Mouse (Mus musculus) intestine, embryonic 14.5 days (tissue): ENCODE data around the gene Slc26a10. TPM values are rescaled to one million over a fixed set of nuclear protein-coding genes. Genes with fewer than 3 reads are reported as not detected.
A peak's percentile ranks its signal among the peaks of the same experiment; 100 is the strongest.

Experiments
- ATAC-seq: fragments of 200-750 bp; cut with Nextera tagmentation; replicated peaks from 2 replicates; pipeline ENCODE4 v1.8.0; 2017; ENCODE audit warnings: low read depth, moderate number of reproducible peaks, moderate TSS enrichment, moderate library complexity; ENCODE audit not compliant: low FRiP score, low TSS enrichment
- DNase-seq: peaks from one replicate; pipeline ENCODE4 v3.0.0-alpha.2; 2018; ENCODE audit warnings: low spot score
- H3K27ac ChIP-seq: fragments of 300-500 bp; sonication (generic); 2 replicates; pipeline ENCODE4 v1.5.1; 2014; ENCODE audit warnings: low read depth, mild to moderate bottlenecking, control low read depth
- H3K27me3 ChIP-seq: fragments of 300-500 bp; sonication (generic); replicated peaks from 2 replicates; pipeline ENCODE4 v1.6.1; 2014; ENCODE audit warnings: low read length, control low read depth; ENCODE audit not compliant: control insufficient read depth, insufficient read depth
- H3K36me3 ChIP-seq: fragments of 300-500 bp; sonication (generic); 2 replicates; pipeline ENCODE4 v1.6.1; 2014; ENCODE audit warnings: low read length, control low read depth; ENCODE audit not compliant: control insufficient read depth, insufficient read depth
- H3K4me1 ChIP-seq: fragments of 300-500 bp; sonication (generic); replicated peaks from 2 replicates; pipeline ENCODE4 v1.6.1; 2014; ENCODE audit warnings: low read length, control low read depth, mixed read lengths; ENCODE audit not compliant: control insufficient read depth, insufficient read depth
- H3K4me2 ChIP-seq: fragments of 300-500 bp; sonication (generic); 2 replicates; pipeline ENCODE4 v1.6.1; 2014; ENCODE audit warnings: low read length
- H3K4me3 ChIP-seq: fragments of 300-500 bp; sonication (generic); 2 replicates; pipeline ENCODE4 v1.5.1; 2014; ENCODE audit warnings: low read depth, low read length, control low read depth, mixed read lengths
- H3K9ac ChIP-seq: fragments of 300-500 bp; sonication (generic); 2 replicates; pipeline ENCODE4 v1.6.1; 2014; ENCODE audit warnings: mild to moderate bottlenecking, low read length
- H3K9me3 ChIP-seq: fragments of 300-500 bp; sonication (generic); 2 replicates; pipeline ENCODE4 v1.6.1; 2016; ENCODE audit warnings: low read length, control low read depth; ENCODE audit not compliant: control insufficient read depth
- WGBS: fragments of 180-500 bp; shearing (Covaris S2); extraction: QIAGEN DNeasy Blood & Tissue Kit; methylation state at CpG from one replicate; pipeline ENCODE4 v1.1.7; 2014; 5-methylcytosine and 5-hydroxymethylcytosine counted together
- polyA plus RNA-seq: library from polyadenylated mRNA; unstranded; fragments of >200 nt; fragmentation: Nextera tagmentation; extraction: Ambion mirVana; gene quantifications from 2 replicates; pipeline ENCODE4 v1.2.1, GENCODE M21; 2014

Slc26a10 gene
- polyA plus RNA-seq, 1 experiment from 2014 or later = 1.3 TPM

DNA sequence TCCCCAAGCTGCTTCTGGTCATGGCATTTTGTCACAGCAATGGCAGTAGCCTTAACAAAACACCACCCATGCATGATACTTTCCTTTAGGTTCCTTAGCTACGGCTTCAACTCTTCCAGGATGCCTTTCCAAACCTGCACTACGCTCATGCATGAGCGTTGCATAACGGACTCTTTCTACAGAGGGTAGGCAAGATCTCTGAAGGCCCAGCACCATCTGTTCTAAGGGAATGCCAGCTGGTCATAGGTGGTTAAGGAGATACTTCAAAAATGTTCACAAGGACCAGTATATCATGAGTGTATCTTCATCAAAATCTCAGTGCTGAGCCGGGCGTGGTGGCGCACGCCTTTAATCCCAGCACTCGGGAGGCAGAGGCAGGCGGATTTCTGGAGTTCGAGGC lies 36.0 kb upstream of the Slc26a10 start:
- DNase-seq (no peak), ATAC-seq (no peak)
- Histone ChIP-seq H3K4me1 (no peaks in the 10 kb centered on the region), H3K4me2 (no peak overlapping the region), H3K27ac (no peak overlapping the region), H3K27me3 (no peaks in the 10 kb centered on the region), H3K4me3 (no peak overlapping the region), H3K36me3 (no peaks in the 10 kb centered on the region), H3K9me3 (no peaks in the 10 kb centered on the region), H3K9ac (no peak overlapping the region)
- 93% methylated on average over 11 of the region's 11 CpGs for WGBS

DNA sequence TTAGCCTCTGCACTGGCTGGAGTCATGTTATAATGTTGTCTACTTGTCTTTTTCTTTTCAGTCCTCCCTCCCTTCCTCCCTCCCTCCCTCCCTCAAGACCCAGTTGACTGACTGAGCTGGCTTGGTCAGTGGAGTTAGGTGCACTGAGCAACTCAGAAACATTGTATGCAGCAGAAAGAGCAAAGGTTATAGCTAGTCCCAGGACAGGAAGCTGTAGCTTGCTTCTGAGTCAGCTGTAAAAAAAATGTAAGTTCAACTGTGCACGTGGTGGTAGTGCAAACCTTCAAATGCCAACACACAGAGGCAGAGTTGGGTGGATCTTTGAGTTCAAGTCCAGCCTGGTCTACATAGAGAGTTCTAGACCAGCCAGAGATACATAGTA lies 34.0 kb upstream of the Slc26a10 start:
- DNase-seq (no peak), ATAC-seq (no peak)
- no peaks in the 10 kb centered on the region for H3K27me3 ChIP-seq
- H3K9ac ChIP-seq = no peak overlapping the region
- H3K27ac ChIP-seq = no peak overlapping the region
- H3K36me3 ChIP-seq = no peaks in the 10 kb centered on the region
- no peak overlapping the region for H3K4me2 ChIP-seq
- 31% methylated on average over 1 of the region's 1 CpGs for WGBS
- H3K9me3 ChIP-seq = no peaks in the 10 kb centered on the region
- no peak overlapping the region for H3K4me3 ChIP-seq
- H3K4me1 ChIP-seq = peaks cover 6% of the 10 kb centered on the region; the same call in 1 of the 2 replicates

DNA sequence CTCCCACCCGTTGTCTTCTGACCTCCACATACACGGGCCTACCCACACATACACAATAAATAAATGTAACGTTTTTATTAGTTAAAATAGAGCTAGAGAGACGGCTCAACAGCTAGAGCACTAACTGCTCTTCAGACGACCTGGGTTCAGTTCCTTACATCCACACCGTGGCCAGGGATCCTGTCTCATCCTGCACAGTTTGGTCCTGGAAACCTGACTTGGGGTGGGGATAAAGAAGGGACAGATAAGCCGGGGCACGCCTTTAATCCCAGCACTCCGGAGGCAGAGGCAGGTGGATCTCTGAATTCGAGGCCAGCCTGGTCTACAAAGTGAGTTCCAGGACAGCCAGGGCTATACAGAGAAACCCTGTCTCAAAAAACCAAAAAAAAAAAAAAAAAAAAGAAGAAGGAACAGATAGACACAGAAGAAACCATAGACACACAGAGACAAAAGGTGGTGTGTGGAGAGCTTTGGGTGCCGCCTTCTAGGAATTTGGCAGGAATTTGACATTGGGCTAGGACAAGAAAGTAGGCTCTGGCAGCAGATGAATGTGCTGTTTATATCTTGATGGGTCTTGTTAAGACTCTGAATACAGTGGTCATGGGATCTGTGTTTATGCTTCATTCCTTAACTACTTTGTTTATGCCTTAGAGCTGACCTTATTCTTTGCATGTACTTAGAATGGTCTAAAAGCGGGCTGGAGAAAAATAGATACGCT lies 33.4 kb upstream of the Slc26a10 start:
- no peaks in the 10 kb centered on the region for H3K27me3 ChIP-seq
- no peak overlapping the region for H3K4me3 ChIP-seq
- no peak for ATAC-seq
- peaks cover 6% of the 10 kb centered on the region; the same call in 1 of the 2 replicates for H3K4me1 ChIP-seq
- H3K36me3 ChIP-seq = no peaks in the 10 kb centered on the region
- H3K9ac ChIP-seq = no peak overlapping the region
- H3K9me3 ChIP-seq = no peaks in the 10 kb centered on the region
- WGBS = 79% methylated on average over 13 of the region's 13 CpGs
- H3K27ac ChIP-seq = no peak overlapping the region
- no peak for DNase-seq
- H3K4me2 ChIP-seq = no peak overlapping the region

DNA sequence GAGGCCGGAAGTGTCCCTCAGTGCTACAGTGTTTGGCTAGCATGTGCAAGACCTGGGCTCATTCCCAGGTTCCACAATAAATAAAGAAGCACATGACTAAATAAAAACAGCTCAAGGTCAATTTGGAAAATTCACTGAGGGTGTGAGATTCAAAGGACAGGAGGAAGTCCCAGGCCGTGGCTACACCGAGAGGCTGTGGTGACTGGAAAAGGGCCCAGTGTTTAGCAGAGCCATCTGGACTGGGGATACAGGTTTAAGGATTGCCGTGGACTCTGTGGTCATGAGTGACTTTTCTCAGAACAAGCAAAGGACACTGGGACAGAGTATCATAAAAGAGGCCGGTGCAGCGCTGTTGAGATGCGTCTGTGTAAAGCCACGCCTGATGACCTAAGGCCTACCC lies 32.8 kb upstream of the Slc26a10 start:
- H3K27ac ChIP-seq = no peak overlapping the region
- no peaks in the 10 kb centered on the region for H3K9me3 ChIP-seq
- no peaks in the 10 kb centered on the region for H3K27me3 ChIP-seq
- 92% methylated on average over 8 of the region's 8 CpGs for WGBS
- no peak for ATAC-seq
- no peak overlapping the region for H3K4me3 ChIP-seq
- DNase-seq = no peak
- H3K9ac ChIP-seq = no peak overlapping the region
- H3K4me1 ChIP-seq = peaks cover 6% of the 10 kb centered on the region; the same call in 1 of the 2 replicates
- no peak overlapping the region for H3K4me2 ChIP-seq
- H3K36me3 ChIP-seq = peaks cover 5% of the 10 kb centered on the region; the same call in 1 of the 2 replicates

DNA sequence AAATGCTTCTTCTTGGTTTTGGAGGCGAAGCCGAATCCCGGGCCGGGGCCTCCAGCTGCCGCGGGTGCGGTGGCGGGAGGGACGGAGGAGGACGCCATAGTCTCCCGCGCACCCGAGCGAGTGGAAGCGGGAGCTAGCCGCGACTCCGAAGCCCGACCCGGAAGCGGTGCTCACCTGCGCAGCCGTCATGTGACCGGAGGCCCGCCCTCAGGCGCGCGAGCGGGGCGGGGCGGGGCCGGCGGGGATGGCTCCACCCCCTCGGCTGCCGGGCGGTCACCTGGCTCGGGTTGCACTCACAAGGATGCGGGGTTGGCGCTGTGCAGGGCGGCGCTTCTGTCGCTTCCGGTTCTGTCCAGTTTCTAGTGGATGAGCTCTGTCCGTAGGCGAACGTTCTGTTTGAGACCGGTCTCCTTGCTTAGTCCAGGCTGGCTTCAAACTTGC lies 31.0 kb upstream of the Slc26a10 start, which contains the start of gene Pip4k2c:
Gene Pip4k2c (minus strand): TSS at position 172 of the 441 bp plus-strand sequence.
- DNase-seq = peak; percentile 93
- Histone ChIP-seq H3K4me3 (peak within 1 kb of the TSS; percentile 87), H3K27me3 (no peaks in the 10 kb centered on the region), H3K9me3 (no peaks in the 10 kb centered on the region), H3K36me3 (peaks cover 22% of the 10 kb centered on the region), H3K4me2 (peak within 1 kb of the TSS; percentile 82), H3K27ac (peak within 1 kb of the TSS; percentile 43; the same call in 1 of the 2 replicates), H3K4me1 (peaks cover 6% of the 10 kb centered on the region; the same call in 1 of the 2 replicates), H3K9ac (peak within 1 kb of the TSS; percentile 71)
- under 1% methylated on average over 43 of the region's 47 CpGs for WGBS
- ATAC-seq = peak; percentile 98

DNA sequence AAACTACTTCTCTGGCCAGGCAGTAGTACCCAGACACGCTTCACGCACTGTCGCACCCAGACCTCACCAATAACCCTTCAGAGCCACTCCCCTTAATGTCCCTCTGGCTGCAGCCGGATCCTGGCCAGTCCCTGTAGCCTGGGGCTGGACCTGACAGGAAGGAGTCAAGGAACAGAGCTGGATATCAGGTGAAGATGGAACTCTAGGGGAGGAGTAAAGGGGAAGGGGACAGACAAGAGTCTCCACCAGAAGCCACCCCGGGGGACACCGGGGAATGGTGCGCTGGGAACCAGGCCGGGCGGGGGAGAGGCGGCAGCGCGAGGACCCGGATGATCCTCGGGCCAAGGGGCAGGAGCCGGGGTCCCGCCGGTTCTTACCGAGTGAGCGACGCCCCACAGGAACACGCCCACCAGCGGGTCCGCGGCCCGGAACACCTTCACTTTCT lies 30.5 kb upstream of the Slc26a10 start:
- H3K4me1 ChIP-seq = peaks cover 6% of the 10 kb centered on the region; the same call in 1 of the 2 replicates
- H3K9me3 ChIP-seq = no peaks in the 10 kb centered on the region
- H3K27me3 ChIP-seq = no peaks in the 10 kb centered on the region
- ATAC-seq (peak; percentile 59), DNase-seq (no peak)
- peak overlapping the region; percentile 87 for H3K4me3 ChIP-seq
- peak overlapping the region; percentile 43; the same call in 1 of the 2 replicates for H3K27ac ChIP-seq
- under 1% methylated on average over 25 of the region's 25 CpGs for WGBS
- peak overlapping the region; percentile 71 for H3K9ac ChIP-seq
- H3K36me3 ChIP-seq = peaks cover 24% of the 10 kb centered on the region
- H3K4me2 ChIP-seq = peak overlapping the region; percentile 82

DNA sequence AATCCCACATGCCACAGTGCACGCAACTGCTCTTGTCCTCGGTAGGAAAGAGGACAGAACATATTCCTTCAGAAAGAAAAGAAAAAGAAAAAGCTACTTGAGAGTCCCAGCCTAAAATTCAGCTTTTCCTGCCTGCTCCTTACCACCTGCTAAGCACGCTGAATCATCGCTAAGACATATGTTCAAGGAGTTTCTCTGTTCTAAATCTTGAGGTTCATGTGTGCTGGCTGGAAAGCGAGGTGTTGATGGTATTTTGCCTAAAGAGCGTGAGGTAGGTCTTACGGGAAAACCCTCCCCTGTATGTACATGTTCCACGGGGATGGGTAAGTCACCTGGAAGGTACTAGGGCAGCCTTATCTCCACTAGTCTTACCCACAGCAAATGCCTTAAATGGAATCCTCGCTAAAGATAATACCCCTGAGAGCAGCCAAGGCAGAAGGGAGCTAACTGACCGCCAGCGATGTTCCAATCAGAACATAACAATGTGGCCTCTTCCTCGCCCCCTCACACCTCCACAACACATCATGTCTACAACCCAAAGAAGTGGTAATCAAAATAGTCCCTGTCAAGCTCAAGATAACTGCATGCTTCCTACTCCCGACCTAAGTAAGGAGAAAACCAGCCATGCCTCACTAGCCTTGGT lies 29.6 kb upstream of the Slc26a10 start:
- no peak for ATAC-seq
- no peak overlapping the region for H3K9ac ChIP-seq
- no peaks in the 10 kb centered on the region for H3K27me3 ChIP-seq
- WGBS = 80% methylated on average over 13 of the region's 13 CpGs
- peak overlapping the region; percentile 82 for H3K4me2 ChIP-seq
- peaks cover 34% of the 10 kb centered on the region for H3K36me3 ChIP-seq
- H3K9me3 ChIP-seq = no peaks in the 10 kb centered on the region
- H3K4me3 ChIP-seq = peak overlapping the region; percentile 87
- DNase-seq = no peak
- no peak overlapping the region for H3K27ac ChIP-seq
- peaks cover 6% of the 10 kb centered on the region; the same call in 1 of the 2 replicates for H3K4me1 ChIP-seq

DNA sequence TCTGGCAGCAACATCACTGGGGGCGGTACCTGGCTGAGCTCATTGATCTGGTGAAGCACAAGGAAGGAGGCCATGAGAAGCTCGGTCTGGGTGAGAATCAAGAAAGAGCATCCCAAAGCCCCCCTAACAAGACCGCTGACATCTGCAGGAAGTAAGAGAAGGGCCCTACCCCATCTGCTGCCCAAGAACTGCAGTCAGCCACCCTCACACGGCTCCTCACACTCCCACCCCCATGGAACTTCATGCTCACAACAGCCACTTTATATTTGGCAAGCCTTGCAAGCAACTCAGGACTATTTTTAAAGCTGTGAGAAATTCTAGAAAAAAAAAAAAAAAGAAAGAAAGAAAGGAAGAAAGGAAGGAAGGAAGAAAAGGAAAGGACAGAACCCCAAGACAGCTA lies 28.5 kb upstream of the Slc26a10 start:
- no peak overlapping the region for H3K4me3 ChIP-seq
- ATAC-seq (no peak), DNase-seq (no peak)
- H3K4me2 ChIP-seq = no peak overlapping the region
- H3K9ac ChIP-seq = no peak overlapping the region
- H3K4me1 ChIP-seq = peaks cover 6% of the 10 kb centered on the region; the same call in 1 of the 2 replicates
- H3K9me3 ChIP-seq = no peaks in the 10 kb centered on the region
- H3K36me3 ChIP-seq = peaks cover 42% of the 10 kb centered on the region
- H3K27me3 ChIP-seq = no peaks in the 10 kb centered on the region
- no peak overlapping the region for H3K27ac ChIP-seq
- 85% methylated on average over 4 of the region's 4 CpGs for WGBS
